Mouse (Mus musculus) ES-Bruce4 (cell line): ENCODE measurements around the gene Brd3. TPM values are rescaled to one million over a fixed set of nuclear protein-coding genes. Genes with fewer than 3 reads are reported as not detected.

Source experiments
- H3K27ac ChIP-seq: 2 replicates; pipeline ENCODE4 v1.5.1; 2012; ENCODE audit warnings: low read length, inconsistent platforms; ENCODE audit not compliant: insufficient read depth
- H3K27me3 ChIP-seq: 2 replicates; pipeline ENCODE4 v1.6.1; 2012; ENCODE audit warnings: mild to moderate bottlenecking, low read length, inconsistent platforms; ENCODE audit not compliant: control insufficient read depth, poor library complexity, insufficient read depth, severe bottlenecking
- H3K36me3 ChIP-seq: 2 replicates; pipeline ENCODE4 v1.6.1; 2012; ENCODE audit warnings: inconsistent platforms, mild to moderate bottlenecking, low read length, moderate library complexity; ENCODE audit not compliant: control insufficient read depth, poor library complexity, insufficient read depth, severe bottlenecking
- H3K4me1 ChIP-seq: one replicate; pipeline ENCODE4 v1.8.1; 2011; ENCODE audit warnings: low read length; ENCODE audit not compliant: control insufficient read depth, insufficient read depth
- H3K4me3 ChIP-seq: 2 replicates; pipeline ENCODE4 v1.5.1; 2011; ENCODE audit warnings: low read depth, mild to moderate bottlenecking, low read length
- H3K9ac ChIP-seq: 2 replicates; pipeline ENCODE4 v1.6.1; 2012; ENCODE audit warnings: low read depth, mild to moderate bottlenecking, inconsistent platforms; ENCODE audit not compliant: poor library complexity, severe bottlenecking
- H3K9me3 ChIP-seq: replicated peaks from 2 replicates; pipeline ENCODE4 v1.6.1; 2012; ENCODE audit warnings: mild to moderate bottlenecking, low read length, inconsistent platforms; ENCODE audit not compliant: control insufficient read depth, poor library complexity, insufficient read depth, severe bottlenecking
- CTCF ChIP-seq: IDR thresholded peaks from one replicate; pipeline ENCODE4 v1.8.1; 2011; ENCODE audit warnings: low read depth, low read length
- EP300 ChIP-seq: IDR thresholded peaks from 2 replicates; pipeline ENCODE4 v1.6.1; 2011; ENCODE audit warnings: low read depth, low read length; ENCODE audit not compliant: insufficient read depth
- POLR2A ChIP-seq: IDR thresholded peaks from one replicate; pipeline ENCODE4 v1.8.1; 2011; ENCODE audit warnings: low read length; ENCODE audit not compliant: insufficient read depth
- polyA plus RNA-seq: library from polyadenylated mRNA; stranded (reverse); fragments of >200 nt; gene quantifications from 2 replicates; pipeline ENCODE4 v1.2.4, GENCODE M21; 2011; ENCODE audit warnings: low read depth; ENCODE audit not compliant: missing spikeins, insufficient read depth, insufficient read length

Brd3 gene
- polyA plus RNA-seq, 1 experiment, result 76.8 TPM

DNA sequence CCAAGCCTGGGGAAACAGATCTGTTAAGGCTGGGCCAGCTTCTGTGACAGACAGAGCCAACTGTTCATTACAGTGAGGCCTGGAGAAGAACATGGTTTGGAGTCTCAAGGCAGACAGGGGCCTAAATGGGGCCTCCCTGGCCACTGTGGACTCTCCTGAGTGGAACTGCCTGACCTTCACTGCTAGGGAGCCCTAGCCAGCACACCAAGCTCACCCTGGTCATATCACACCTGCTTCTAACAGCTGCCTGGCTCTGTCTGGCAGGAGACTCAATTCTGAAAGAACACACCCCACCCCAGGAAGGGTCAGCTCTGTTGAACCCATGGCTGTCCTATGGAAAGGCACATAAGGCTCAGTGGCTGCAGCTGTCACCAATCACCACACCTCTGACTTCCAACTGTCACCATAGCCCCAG is 36.3 kb downstream of the Brd3 start:
- TF ChIP-seq EP300 (no peak), CTCF (no peak), POLR2A (no peak)
- Histone ChIP-seq H3K27ac (no peak overlapping the region), H3K4me3 (no peak overlapping the region), H3K9ac (no peak overlapping the region), H3K9me3 (no peaks in the 10 kb centered on the region), H3K36me3 (peaks cover 2% of the 10 kb centered on the region; the same call in 1 of the 2 replicates), H3K27me3 (no peaks in the 10 kb centered on the region), H3K4me1 (peaks cover 13% of the 10 kb centered on the region)

- Histone ChIP-seq H3K4me3 (no peak overlapping the region), H3K36me3 (peaks cover 2% of the 10 kb centered on the region; the same call in 1 of the 2 replicates), H3K9ac (no peak overlapping the region), H3K9me3 (no peaks in the 10 kb centered on the region), H3K4me1 (peaks cover 13% of the 10 kb centered on the region), H3K27me3 (no peaks in the 10 kb centered on the region), H3K27ac (no peak overlapping the region)
- TF ChIP-seq EP300, result no peak
- no peak for TF ChIP-seq POLR2A
- TF ChIP-seq CTCF, result no peak
These were observed 36.9 kb downstream of the Brd3 start for GRCm38 (mm10) chr2:27470535-27470934.

DNA sequence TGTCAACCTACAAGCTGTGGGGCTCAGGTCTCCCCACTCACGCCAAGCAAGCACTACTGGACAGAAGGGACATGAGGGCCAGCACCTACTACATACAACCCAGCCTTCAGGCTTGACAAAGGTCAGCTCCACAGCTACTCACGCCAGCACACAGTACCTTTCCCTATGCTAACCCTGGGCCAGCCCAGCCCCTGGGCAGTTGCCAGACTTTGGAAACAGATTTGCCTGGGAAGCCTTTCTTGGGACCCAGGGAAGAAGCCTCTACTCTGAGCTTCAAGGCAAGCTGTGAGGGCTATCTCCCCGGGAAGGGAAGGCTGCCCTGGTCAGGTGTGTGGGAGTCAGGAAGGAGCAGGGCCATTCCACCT is 37.5 kb downstream of the Brd3 start:
- H3K4me1 ChIP-seq, result peaks cover 13% of the 10 kb centered on the region
- H3K4me3 ChIP-seq, result no peak overlapping the region
- H3K27me3 ChIP-seq, result no peaks in the 10 kb centered on the region
- H3K9ac ChIP-seq, result no peak overlapping the region
- TF ChIP-seq CTCF, result no peak
- no peak for TF ChIP-seq EP300
- TF ChIP-seq POLR2A, result no peak
- peaks cover 2% of the 10 kb centered on the region; the same call in 1 of the 2 replicates for H3K36me3 ChIP-seq
- H3K27ac ChIP-seq, result no peak overlapping the region
- H3K9me3 ChIP-seq, result no peaks in the 10 kb centered on the region

- TF ChIP-seq POLR2A (no peak), EP300 (no peak), CTCF (no peak)
- H3K9me3 ChIP-seq, result no peaks in the 10 kb centered on the region
- no peak overlapping the region for H3K4me3 ChIP-seq
- no peak overlapping the region for H3K9ac ChIP-seq
- peaks cover 2% of the 10 kb centered on the region; the same call in 1 of the 2 replicates for H3K36me3 ChIP-seq
- peaks cover 13% of the 10 kb centered on the region for H3K4me1 ChIP-seq
- no peaks in the 10 kb centered on the region for H3K27me3 ChIP-seq
- H3K27ac ChIP-seq, result no peak overlapping the region
These were observed 38.0 kb downstream of the Brd3 start for GRCm38 (mm10) chr2:27469292-27469990.

DNA sequence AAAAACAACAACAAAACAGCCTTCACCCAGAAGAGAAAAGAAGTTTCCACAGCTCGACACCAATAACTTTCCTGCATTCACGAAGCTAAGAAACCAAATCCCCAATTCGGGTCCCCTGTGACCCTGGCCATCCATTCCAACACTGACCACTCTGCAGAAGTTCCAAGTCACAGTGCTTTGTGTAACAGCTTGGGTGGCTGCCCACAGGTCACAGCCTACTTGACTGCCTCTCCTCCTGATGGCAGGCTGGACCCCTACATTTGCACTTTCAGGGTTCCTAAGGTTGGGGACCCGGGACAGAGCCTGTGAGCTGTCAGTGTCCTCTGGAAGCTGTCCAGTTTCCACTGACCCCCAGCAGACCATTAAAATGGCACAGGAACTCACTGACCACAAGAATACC is 44.6 kb downstream of the Brd3 start:
- TF ChIP-seq EP300, result no peak
- TF ChIP-seq CTCF, result no peak
- no peak for TF ChIP-seq POLR2A
- no peaks in the 10 kb centered on the region for H3K27me3 ChIP-seq
- no peaks in the 10 kb centered on the region for H3K4me1 ChIP-seq
- no peak overlapping the region for H3K4me3 ChIP-seq
- no peak overlapping the region for H3K27ac ChIP-seq
- H3K9ac ChIP-seq, result no peak overlapping the region
- H3K9me3 ChIP-seq, result no peaks in the 10 kb centered on the region
- H3K36me3 ChIP-seq, result peaks cover 50% of the 10 kb centered on the region

GRCm38 (mm10) chr2:27461881-27462660 is 45.4 kb downstream of the Brd3 start:
- H3K4me3 ChIP-seq, result no peak overlapping the region
- no peak overlapping the region for H3K9ac ChIP-seq
- H3K9me3 ChIP-seq, result no peaks in the 10 kb centered on the region
- H3K27ac ChIP-seq, result no peak overlapping the region
- H3K4me1 ChIP-seq, result peaks cover 3% of the 10 kb centered on the region
- no peak for TF ChIP-seq CTCF
- TF ChIP-seq EP300, result no peak
- TF ChIP-seq POLR2A, result no peak
- peaks cover 50% of the 10 kb centered on the region for H3K36me3 ChIP-seq
- no peaks in the 10 kb centered on the region for H3K27me3 ChIP-seq
